Mouse (Mus musculus): ENCODE results near the gene Tjp2. TPM values are rescaled to one million over a fixed set of nuclear protein-coding genes. Genes with fewer than 3 reads are reported as not detected.

Gene Tjp2
- polyA plus RNA-seq, 1 experiment from 2014 or later, result 19.2 TPM

GRCm38 (mm10) chr19:24054904-24055303 lies 169.9 kb downstream of the Tjp2 start:
- Histone ChIP-seq H3K27ac (replicated peaks) (no peak overlapping the region), H3K4me3 (replicated peaks) (no peak overlapping the region), H3K36me3 (no peaks in the 10 kb centered on the region), H3K27me3 (no peaks in the 10 kb centered on the region), H3K4me2 (replicated peaks) (no peak overlapping the region), H3K4me1 (peaks cover 7% of the 10 kb centered on the region), H3K9me3 (replicated peaks) (no peaks in the 10 kb centered on the region), H3K9ac (no peak overlapping the region)
- 46% methylated on average over 2 of the region's 2 CpGs for WGBS
- ATAC-seq (ENCODE audit: insufficient number of reproducible peaks, low FRiP score, low TSS enrichment, low read depth), result no peak

- Histone ChIP-seq H3K4me2 (replicated peaks) (no peak overlapping the region), H3K27me3 (no peaks in the 10 kb centered on the region), H3K36me3 (no peaks in the 10 kb centered on the region), H3K4me3 (replicated peaks) (no peak overlapping the region), H3K4me1 (peaks cover 7% of the 10 kb centered on the region), H3K9ac (no peak overlapping the region), H3K27ac (replicated peaks) (no peak overlapping the region), H3K9me3 (replicated peaks) (no peaks in the 10 kb centered on the region)
- 45% methylated on average over 5 of the region's 5 CpGs for WGBS
- ATAC-seq (ENCODE audit: insufficient number of reproducible peaks, low FRiP score, low TSS enrichment, low read depth), result no peak
These were observed 170.6 kb downstream of the Tjp2 start for GRCm38 (mm10) chr19:24054265-24054664.

- ATAC-seq (ENCODE audit: insufficient number of reproducible peaks, low FRiP score, low TSS enrichment, low read depth), result no peak
- no peak overlapping the region for H3K27ac ChIP-seq (replicated peaks)
- H3K4me1 ChIP-seq, result peaks cover 7% of the 10 kb centered on the region
- H3K9ac ChIP-seq, result no peak overlapping the region
- H3K36me3 ChIP-seq, result no peaks in the 10 kb centered on the region
- H3K4me3 ChIP-seq (replicated peaks), result no peak overlapping the region
- no peaks in the 10 kb centered on the region for H3K9me3 ChIP-seq (replicated peaks)
- no peak overlapping the region for H3K4me2 ChIP-seq (replicated peaks)
- no peaks in the 10 kb centered on the region for H3K27me3 ChIP-seq
- WGBS, result 52% methylated on average over 2 of the region's 2 CpGs
These were observed 174.3 kb downstream of the Tjp2 start for GRCm38 (mm10) chr19:24050514-24050913.

GRCm38 (mm10) chr19:24049329-24049728 lies 175.5 kb downstream of the Tjp2 start:
- WGBS, result 82% methylated on average over 3 of the region's 3 CpGs
- no peak for ATAC-seq (ENCODE audit: insufficient number of reproducible peaks, low FRiP score, low TSS enrichment, low read depth)

GRCm38 (mm10) chr19:24046395-24046993 lies 178.3 kb downstream of the Tjp2 start:
- H3K9ac ChIP-seq, result no peak overlapping the region
- H3K4me2 ChIP-seq (replicated peaks), result no peak overlapping the region
- no peaks in the 10 kb centered on the region for H3K4me1 ChIP-seq
- ATAC-seq (ENCODE audit: insufficient number of reproducible peaks, low FRiP score, low TSS enrichment, low read depth), result no peak
- H3K9me3 ChIP-seq (replicated peaks), result no peaks in the 10 kb centered on the region
- no peaks in the 10 kb centered on the region for H3K27me3 ChIP-seq
- H3K36me3 ChIP-seq, result no peaks in the 10 kb centered on the region
- 81% methylated on average over 10 of the region's 10 CpGs for WGBS
- no peak overlapping the region for H3K27ac ChIP-seq (replicated peaks)
- H3K4me3 ChIP-seq (replicated peaks), result no peak overlapping the region

More at GRCm38 (mm10) chr19:24049329-24049728, 175.5 kb downstream of the Tjp2 start:
- H3K27ac ChIP-seq (replicated peaks), result no peak overlapping the region
- peaks cover 2% of the 10 kb centered on the region; the same call in 1 of the 2 replicates for H3K4me1 ChIP-seq
- H3K4me3 ChIP-seq (replicated peaks), result no peak overlapping the region
- no peak overlapping the region for H3K4me2 ChIP-seq (replicated peaks)
- no peaks in the 10 kb centered on the region for H3K27me3 ChIP-seq
- H3K9ac ChIP-seq, result no peak overlapping the region
- H3K9me3 ChIP-seq (replicated peaks), result no peaks in the 10 kb centered on the region
- no peaks in the 10 kb centered on the region for H3K36me3 ChIP-seq

Other genes starting within 250 kb of the Tjp2 start
- 0.52 and 1.2 TPM in 2 replicates for gene Fam189a2, start 194.0 kb downstream of the Tjp2 start, polyA plus RNA-seq (2015; fragmentation: Nextera tagmentation; extraction: Ambion mirVana)
- gene Fxn, start 55.6 kb upstream of the Tjp2 start, polyA plus RNA-seq (2015; fragmentation: Nextera tagmentation; extraction: Ambion mirVana), result 37.5 and 39.9 TPM in 2 replicates

Measured in embryonic facial prominence, embryonic 15.5 days (tissue).